Mouse (Mus musculus) layer of hippocampus, adult 2 months (tissue): ENCODE results near the gene Gm42420. TPM values are rescaled to one million over a fixed set of nuclear protein-coding genes. Genes with fewer than 3 reads are reported as not detected.

Source experiments
- DNase-seq, 2 experiments: peaks; one replicate each; pipeline ENCODE4 v3.0.0; 2022; ENCODE audit warnings: low spot score in 2 of 2
- H3K27ac ChIP-seq: fragments of 200-600 bp; 2 replicates; pipeline ENCODE4 v1.8.1; 2022
- H3K4me3 ChIP-seq: fragments of 200-600 bp; 2 replicates; pipeline ENCODE4 v1.8.1; 2022; ENCODE audit warnings: mild to moderate bottlenecking
- CTCF ChIP-seq: fragments of 200-600 bp; conservative IDR thresholded peaks from 2 replicates; pipeline ENCODE4 v1.8.1; 2022; ENCODE audit warnings: antibody characterized with exemption, mild to moderate bottlenecking, moderate library complexity
- total RNA-seq, 2 experiments: library from RNA; stranded (reverse); gene quantifications; 2 replicates each; pipeline ENCODE4 v1.2.3; 2021

The Gm42420 gene
- total RNA-seq, 2 experiments from 2014 or later, result not detected

- Histone ChIP-seq H3K4me3 (no peak overlapping the region), H3K27ac (no peak overlapping the region)
- no peak for DNase-seq
- TF ChIP-seq CTCF, result no peak
Observed at GRCm38 (mm10) chr6:39581087-39581784, 4.3 kb upstream of the Gm42420 start.

GRCm38 (mm10) chr6:39591481-39591880, 5.9 kb downstream of the Gm42420 start:
- DNase-seq, result no peak
- no peak for TF ChIP-seq CTCF
- Histone ChIP-seq H3K4me3 (no peak overlapping the region; the same call in 1 of the 2 replicates), H3K27ac (0 out of 2 replicates have a peak overlapping the region, but pooled peaks have one; percentile 100)

- no peak for TF ChIP-seq CTCF
- peak; percentile 95 to 96 for DNase-seq
- peak within 1 kb of the TSS; percentile 100 for H3K27ac ChIP-seq
- peak within 1 kb of the TSS; percentile 66 for H3K4me3 ChIP-seq
Observed at GRCm38 (mm10) chr6:39592401-39593214, 7.1 kb downstream of the Gm42420 start, which contains the start of gene Ndufb2. Gene Ndufb2, plus strand, starts transcription at chr6:39592574.

GRCm38 (mm10) chr6:39600851-39601250, 15.3 kb downstream of the Gm42420 start:
- no peak overlapping the region for H3K27ac ChIP-seq
- no peak for DNase-seq
- no peak overlapping the region for H3K4me3 ChIP-seq
- TF ChIP-seq CTCF, result no peak

GRCm38 (mm10) chr6:39601828-39602227, 16.3 kb downstream of the Gm42420 start:
- DNase-seq, result no peak
- Histone ChIP-seq H3K4me3 (no peak overlapping the region), H3K27ac (0 out of 2 replicates have a peak overlapping the region, but pooled peaks have one; percentile 37)
- 0 out of 2 replicates have a peak, but pooled peaks have one; percentile 9 for TF ChIP-seq CTCF

- H3K27ac ChIP-seq, result peak overlapping the region; percentile 83
- peak; percentile 53 to 58 for DNase-seq
- no peak for TF ChIP-seq CTCF
- no peak overlapping the region for H3K4me3 ChIP-seq
Observed at GRCm38 (mm10) chr6:39604565-39604964, 19.0 kb downstream of the Gm42420 start.

GRCm38 (mm10) chr6:39606056-39606455, 20.5 kb downstream of the Gm42420 start:
- TF ChIP-seq CTCF, result no peak
- DNase-seq, result no peak
- no peak overlapping the region for H3K4me3 ChIP-seq
- peak overlapping the region; percentile 83 for H3K27ac ChIP-seq

- Histone ChIP-seq H3K27ac (peak overlapping the region; percentile 83; the same call in 1 of the 2 replicates), H3K4me3 (no peak overlapping the region)
- DNase-seq, result no peak
- TF ChIP-seq CTCF, result no peak
Observed at GRCm38 (mm10) chr6:39606862-39607261, 21.3 kb downstream of the Gm42420 start.

- Histone ChIP-seq H3K27ac (no peak overlapping the region), H3K4me3 (no peak overlapping the region)
- no peak for TF ChIP-seq CTCF
- DNase-seq, result no peak
Observed at GRCm38 (mm10) chr6:39607365-39607764, 21.8 kb downstream of the Gm42420 start.

GRCm38 (mm10) chr6:39610207-39610606, 24.7 kb downstream of the Gm42420 start:
- no peak for DNase-seq
- H3K4me3 ChIP-seq, result no peak overlapping the region
- peak; percentile 70 for TF ChIP-seq CTCF
- H3K27ac ChIP-seq, result no peak overlapping the region

GRCm38 (mm10) chr6:39611296-39611695, 25.7 kb downstream of the Gm42420 start:
- Histone ChIP-seq H3K27ac (no peak overlapping the region), H3K4me3 (no peak overlapping the region)
- no peak for DNase-seq
- TF ChIP-seq CTCF, result no peak

Other genes starting within 250 kb of the Gm42420 start
- gene Slc37a3, start 208.1 kb upstream of the Gm42420 start, total RNA-seq, result 10 to 100 TPM; 67.6 to 75.5 TPM
- gene Rab19, start 204.6 kb upstream of the Gm42420 start, total RNA-seq, result not detected
- gene Mkrn1, start 165.3 kb upstream of the Gm42420 start, total RNA-seq, result 100 to 1,000 TPM; 116 to 119 TPM
- gene Dennd2a, start 27.9 kb upstream of the Gm42420 start, total RNA-seq, result 10 to 100 TPM; 37.0 to 38.2 TPM
- gene Adck2, start 11.9 kb upstream of the Gm42420 start, total RNA-seq, result 10 to 100 TPM; 27.5 to 32.0 TPM
- 100 to 1,000 TPM; 167 to 192 TPM for gene Ndufb2, start 6.8 kb downstream of the Gm42420 start, total RNA-seq
- 100 to 1,000 TPM; 128 to 129 TPM for gene Braf, start 139.7 kb downstream of the Gm42420 start, total RNA-seq
- gene Mrps33, start 225.2 kb downstream of the Gm42420 start, total RNA-seq, result 100 to 1,000 TPM; 103 to 118 TPM